Mouse (Mus musculus): ENCODE measurements around the gene Bbox1. TPM values are rescaled to one million over a fixed set of nuclear protein-coding genes. Genes with fewer than 3 reads are reported as not detected.
A peak's percentile ranks its signal among the peaks of the same experiment; 100 is the strongest.

The Bbox1 gene
- polyA plus RNA-seq, 1 experiment from 2014 or later, result not detected

DNA sequence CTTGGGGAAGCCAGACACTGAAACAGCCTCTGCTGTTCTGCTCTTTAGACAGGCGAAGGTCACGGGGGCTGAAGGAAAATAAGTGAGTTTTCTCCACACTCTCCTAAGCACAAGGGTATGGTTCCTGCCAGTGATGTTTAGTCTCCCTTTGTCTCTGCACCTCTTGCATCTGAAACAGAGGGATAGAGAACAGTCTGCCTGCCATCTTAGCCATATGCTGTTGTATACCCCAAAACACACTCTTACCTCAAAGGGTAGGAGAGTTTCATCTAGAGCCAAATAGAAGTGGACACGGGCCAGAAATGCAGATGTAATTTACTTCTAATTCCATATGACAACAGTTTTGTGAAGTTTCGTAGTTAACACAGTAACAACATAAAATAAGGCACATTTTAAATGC lies 83.6 kb downstream of the Bbox1 start:
- no peak overlapping the region for H3K4me3 ChIP-seq
- no peaks in the 10 kb centered on the region for H3K9me3 ChIP-seq
- ATAC-seq (ENCODE audit: low read depth), result no peak
- no peak overlapping the region for H3K9ac ChIP-seq
- no peak overlapping the region for H3K4me2 ChIP-seq
- 66% methylated on average over 4 of the region's 4 CpGs for WGBS
- no peak overlapping the region for H3K27ac ChIP-seq (replicated peaks)
- H3K27me3 ChIP-seq, result no peaks in the 10 kb centered on the region
- no peaks in the 10 kb centered on the region for H3K36me3 ChIP-seq
- H3K4me1 ChIP-seq (replicated peaks), result peaks cover 5% of the 10 kb centered on the region; the same call in 1 of the 2 replicates

- H3K36me3 ChIP-seq, result no peaks in the 10 kb centered on the region
- 39% methylated on average over 15 of the region's 15 CpGs for WGBS
- no peaks in the 10 kb centered on the region for H3K9me3 ChIP-seq
- H3K4me1 ChIP-seq (replicated peaks), result peaks cover 5% of the 10 kb centered on the region; the same call in 1 of the 2 replicates
- peak overlapping the region; percentile 50 for H3K9ac ChIP-seq
- H3K27ac ChIP-seq (replicated peaks), result no peak overlapping the region
- peak overlapping the region; percentile 30 for H3K4me2 ChIP-seq
- no peaks in the 10 kb centered on the region for H3K27me3 ChIP-seq
- peak; percentile 90 for ATAC-seq (ENCODE audit: low read depth)
- H3K4me3 ChIP-seq, result no peak overlapping the region
Measured at GRCm38 (mm10) chr2:110229143-110230087, 84.9 kb downstream of the Bbox1 start.

- WGBS, result 46% methylated on average over 4 of the region's 4 CpGs
- Histone ChIP-seq H3K4me2 (no peak overlapping the region), H3K9ac (no peak overlapping the region), H3K4me3 (no peak overlapping the region), H3K9me3 (no peaks in the 10 kb centered on the region), H3K36me3 (no peaks in the 10 kb centered on the region), H3K27me3 (no peaks in the 10 kb centered on the region), H3K4me1 (replicated peaks) (peaks cover 5% of the 10 kb centered on the region; the same call in 1 of the 2 replicates), H3K27ac (replicated peaks) (no peak overlapping the region)
- no peak for ATAC-seq (ENCODE audit: low read depth)
Measured at GRCm38 (mm10) chr2:110226421-110226820, 87.9 kb downstream of the Bbox1 start.

DNA sequence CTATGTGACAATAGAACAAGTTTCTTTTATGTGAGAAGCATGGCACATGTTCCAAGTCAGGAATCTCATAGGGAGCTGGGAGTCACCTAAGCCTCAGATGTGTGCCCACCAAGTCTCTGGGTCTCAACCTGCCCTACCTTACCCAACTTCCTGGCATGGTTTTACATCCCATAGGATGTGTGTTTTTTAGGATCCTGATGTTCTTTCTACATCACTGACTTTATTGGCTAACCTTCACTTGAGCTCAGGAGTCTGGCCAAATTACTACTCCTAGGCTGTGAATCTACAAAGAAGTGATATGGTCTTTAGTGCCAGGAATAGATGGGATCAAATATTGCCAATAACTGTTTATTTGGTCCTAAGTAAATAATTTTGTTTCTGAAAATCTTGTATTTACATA lies 88.4 kb downstream of the Bbox1 start:
- Histone ChIP-seq H3K9me3 (no peaks in the 10 kb centered on the region), H3K9ac (no peak overlapping the region), H3K4me1 (replicated peaks) (peaks cover 5% of the 10 kb centered on the region; the same call in 1 of the 2 replicates), H3K27ac (replicated peaks) (no peak overlapping the region), H3K36me3 (no peaks in the 10 kb centered on the region), H3K4me3 (no peak overlapping the region), H3K4me2 (no peak overlapping the region), H3K27me3 (no peaks in the 10 kb centered on the region)
- no peak for ATAC-seq (ENCODE audit: low read depth)

- no peaks in the 10 kb centered on the region for H3K9me3 ChIP-seq
- 86% methylated on average over 2 of the region's 2 CpGs for WGBS
- no peak overlapping the region for H3K4me2 ChIP-seq
- H3K4me3 ChIP-seq, result no peak overlapping the region
- H3K36me3 ChIP-seq, result no peaks in the 10 kb centered on the region
- no peak overlapping the region for H3K9ac ChIP-seq
- H3K4me1 ChIP-seq (replicated peaks), result no peaks in the 10 kb centered on the region
- H3K27ac ChIP-seq (replicated peaks), result no peak overlapping the region
- H3K27me3 ChIP-seq, result no peaks in the 10 kb centered on the region
- ATAC-seq (ENCODE audit: low read depth), result no peak
Measured at GRCm38 (mm10) chr2:110222793-110223192, 91.6 kb downstream of the Bbox1 start.

GRCm38 (mm10) chr2:110220492-110220891 lies 93.9 kb downstream of the Bbox1 start:
- Histone ChIP-seq H3K27ac (replicated peaks) (no peak overlapping the region), H3K9ac (no peak overlapping the region), H3K4me3 (no peak overlapping the region), H3K4me1 (replicated peaks) (peaks cover 5% of the 10 kb centered on the region), H3K9me3 (no peaks in the 10 kb centered on the region), H3K36me3 (no peaks in the 10 kb centered on the region), H3K4me2 (no peak overlapping the region), H3K27me3 (no peaks in the 10 kb centered on the region)
- WGBS, result 90% methylated on average over 1 of the region's 1 CpGs
- no peak for ATAC-seq (ENCODE audit: low read depth)

DNA sequence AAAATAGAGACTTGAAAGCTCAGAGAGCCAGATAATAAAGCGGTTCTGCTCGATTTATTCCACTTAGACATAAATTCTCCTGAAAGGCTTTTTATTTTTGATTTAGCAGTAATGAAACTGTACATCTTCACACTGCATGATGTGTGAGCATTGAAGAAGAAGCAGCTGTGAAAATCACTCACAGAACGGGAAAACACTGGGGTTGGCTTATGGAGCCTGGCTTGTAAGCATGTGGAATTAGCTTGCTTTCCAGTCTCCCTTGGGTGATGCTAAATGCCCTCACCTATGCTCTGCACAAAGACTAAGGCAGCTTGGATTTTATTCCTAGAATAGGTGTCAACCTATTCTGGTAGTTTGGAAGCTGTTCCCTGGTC lies 98.7 kb downstream of the Bbox1 start:
- ATAC-seq (ENCODE audit: low read depth), result no peak
- H3K4me2 ChIP-seq, result no peak overlapping the region
- no peak overlapping the region for H3K9ac ChIP-seq
- H3K27ac ChIP-seq (replicated peaks), result no peak overlapping the region
- H3K4me3 ChIP-seq, result no peak overlapping the region
- no peaks in the 10 kb centered on the region for H3K9me3 ChIP-seq
- WGBS, result 63% methylated on average over 3 of the region's 3 CpGs
- H3K4me1 ChIP-seq (replicated peaks), result peaks cover 11% of the 10 kb centered on the region
- no peaks in the 10 kb centered on the region for H3K27me3 ChIP-seq
- no peaks in the 10 kb centered on the region for H3K36me3 ChIP-seq

- 54% methylated on average over 9 of the region's 9 CpGs for WGBS
- ATAC-seq (ENCODE audit: low read depth), result no peak
- no peak overlapping the region for H3K4me3 ChIP-seq
- no peaks in the 10 kb centered on the region for H3K36me3 ChIP-seq
- H3K27me3 ChIP-seq, result no peaks in the 10 kb centered on the region
- no peaks in the 10 kb centered on the region for H3K9me3 ChIP-seq
- H3K4me2 ChIP-seq, result no peak overlapping the region
- H3K27ac ChIP-seq (replicated peaks), result no peak overlapping the region
- no peak overlapping the region for H3K9ac ChIP-seq
- H3K4me1 ChIP-seq (replicated peaks), result peaks cover 11% of the 10 kb centered on the region
Measured at GRCm38 (mm10) chr2:110214991-110215684, 99.2 kb downstream of the Bbox1 start.

- no peaks in the 10 kb centered on the region for H3K27me3 ChIP-seq
- no peak for ATAC-seq (ENCODE audit: low read depth)
- H3K4me1 ChIP-seq (replicated peaks), result peaks cover 11% of the 10 kb centered on the region
- no peaks in the 10 kb centered on the region for H3K9me3 ChIP-seq
- no peak overlapping the region for H3K4me2 ChIP-seq
- whole genome bisulfite sequencing, result 85% methylated on average over 4 of the region's 4 CpGs
- H3K27ac ChIP-seq (replicated peaks), result no peak overlapping the region
- no peak overlapping the region for H3K9ac ChIP-seq
- no peak overlapping the region for H3K4me3 ChIP-seq
- H3K36me3 ChIP-seq, result no peaks in the 10 kb centered on the region
Measured at GRCm38 (mm10) chr2:110214278-110214677, 100.1 kb downstream of the Bbox1 start.

Other genes starting within 250 kb of the Bbox1 start
- gene Fibin, start 48.6 kb upstream of the Bbox1 start, polyA plus RNA-seq (2015; fragmentation: Nextera tagmentation; extraction: Ambion mirVana), result 14.2 and 27.1 TPM in 2 replicates

Data from neural tube, embryonic 13.5 days (tissue).